Mouse (Mus musculus) common myeloid progenitor, adult 5-6 weeks (primary cell): Measurements from ENCODE around the gene Gm20917. TPM values are rescaled to one million over a fixed set of nuclear protein-coding genes. Genes with fewer than 3 reads are reported as not detected.
"Not testable (repeated sequence)": the region's sequence is repeated elsewhere in the genome, so short reads cannot be mapped to it uniquely, and the experiment has no call there.

Experiments used
- ATAC-seq: replicated peaks from 2 replicates; pipeline ENCODE4 v1.8.0; 2016; ENCODE audit warnings: low read depth, mild to moderate bottlenecking, moderate TSS enrichment, inconsistent platforms; ENCODE audit not compliant: poor library complexity, severe bottlenecking
- total RNA-seq: library from RNA; stranded (forward); fragments of 200-1000, 187-1606 nt; gene quantifications from 2 replicates; pipeline ENCODE4 v1.2.3, GENCODE M21; 2017

The Gm20917 gene
- total RNA-seq: not detected in 2 replicates

DNA sequence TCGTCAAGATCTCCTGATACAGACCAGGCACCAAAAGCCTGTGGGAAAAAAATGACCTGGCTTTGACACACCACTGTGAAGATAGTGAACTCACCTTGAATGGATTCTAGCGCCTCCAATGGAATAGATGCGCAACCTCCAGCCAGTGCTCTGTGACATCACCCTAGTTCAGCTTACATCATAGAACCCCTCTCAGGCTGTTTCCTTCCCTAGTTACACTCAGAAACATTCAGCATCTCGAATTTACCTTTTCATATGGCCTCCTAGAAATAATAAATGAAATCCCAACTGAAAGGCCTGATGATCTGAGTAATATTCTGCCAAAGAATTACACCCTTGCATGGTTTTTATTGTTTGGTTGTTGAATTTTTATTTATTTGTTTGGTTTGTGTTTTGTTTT is at the start of gene Gm20917:
Gm20917 (minus strand) TSS at position 101 of the 400 bp plus-strand sequence.
- not testable (repeated sequence) for ATAC-seq

Other genes starting within 250 kb of the Gm20917 start
- gene Gm20916, start 168.4 kb upstream of the Gm20917 start, total RNA-seq: not detected in 2 replicates